Mouse (Mus musculus): ENCODE data around the gene Cntn4. TPM values are rescaled to one million over a fixed set of nuclear protein-coding genes. Genes with fewer than 3 reads are reported as not detected.

Cntn4 gene
- total RNA-seq, 2 experiments from 2014 or later, result 0.07 to 0.15 TPM

DNA sequence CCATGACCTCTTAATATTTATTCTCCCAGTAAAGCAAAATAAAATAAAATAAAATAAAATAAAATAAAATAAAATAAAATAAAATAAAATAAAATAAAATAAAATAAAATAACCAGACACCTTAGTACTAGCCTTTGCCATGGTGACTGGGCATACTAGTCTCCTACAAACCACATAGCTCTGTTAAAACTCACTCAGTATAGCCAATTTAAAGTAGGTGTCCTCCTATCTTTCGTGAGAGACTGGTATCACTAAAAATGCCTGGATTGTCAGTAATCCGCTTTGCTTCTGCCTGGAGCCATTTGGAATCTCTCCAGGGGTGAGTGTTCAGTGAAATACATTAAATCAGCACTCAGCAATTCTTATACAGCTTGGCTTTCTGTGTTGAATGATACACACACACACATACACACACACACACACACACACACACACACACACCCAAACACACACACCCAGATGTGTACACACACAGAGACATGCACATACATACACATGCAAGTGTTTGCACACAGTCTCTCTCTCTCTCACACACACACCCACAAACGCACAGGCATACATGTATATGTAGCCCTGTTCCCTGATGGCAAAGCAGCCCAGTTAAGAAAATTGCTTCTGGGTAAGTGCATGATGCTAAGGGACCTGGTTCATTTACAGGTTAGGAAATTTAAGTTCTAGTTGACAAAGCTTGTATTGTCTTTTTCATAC, 776.8 kb downstream of the Cntn4 start:
- intact Hi-C loops (cut with DNase I), result no loop called here

DNA sequence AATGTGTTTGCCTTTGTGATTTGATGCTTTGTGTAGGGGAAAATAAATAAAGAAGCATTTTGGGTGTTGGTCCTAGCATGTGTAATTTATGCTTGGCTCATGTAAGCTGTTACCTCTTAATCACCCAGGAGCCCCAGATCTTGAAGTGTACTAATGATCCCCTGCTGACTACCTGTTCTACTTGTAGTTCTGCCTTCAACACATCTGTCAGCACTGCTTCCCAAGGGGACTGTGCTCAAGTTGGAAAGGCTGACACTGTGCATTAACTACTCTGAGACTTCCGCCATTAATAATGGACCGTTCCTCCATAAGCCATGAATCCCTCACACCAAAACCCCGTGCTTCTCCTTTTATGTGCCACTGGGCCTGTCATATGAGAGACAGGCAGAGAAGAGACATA, 778.2 kb downstream of the Cntn4 start:
- DNase-seq, result no peak

More for the DNA sequence above, 776.8 kb downstream of the Cntn4 start:
- no peak for DNase-seq

GRCm38 (mm10) chr6:106458166-106458565, 780.7 kb downstream of the Cntn4 start:
- DNase-seq, result no peak

More for the DNA sequence above, 778.2 kb downstream of the Cntn4 start:
- intact Hi-C loops (cut with DNase I), result no loop called here

DNA sequence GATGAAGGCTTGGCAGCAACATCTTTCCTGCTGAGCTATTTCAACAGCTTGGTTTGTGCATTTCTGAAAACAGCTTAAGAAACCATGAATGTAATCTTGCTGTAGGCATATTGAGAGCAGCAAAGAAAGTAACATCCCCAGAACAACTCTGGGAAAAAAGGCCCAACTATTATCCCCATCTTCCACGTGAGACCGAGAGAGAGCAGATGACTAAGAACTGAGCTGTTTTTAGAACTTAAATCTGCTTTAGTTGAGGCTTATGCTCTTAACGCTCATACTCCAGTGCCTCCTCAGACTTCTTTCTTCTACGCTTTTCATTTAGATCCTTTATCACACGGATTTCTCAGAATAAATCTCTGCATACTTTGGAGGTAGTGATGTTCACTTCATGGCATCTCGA, 784.9 kb downstream of the Cntn4 start:
- no peak for DNase-seq
- intact Hi-C loops (cut with DNase I), result no loop called here

More at GRCm38 (mm10) chr6:106458166-106458565, 780.7 kb downstream of the Cntn4 start:
- intact Hi-C loops (cut with DNase I), result no loop called here

- intact Hi-C loops (cut with DNase I), result no loop called here
These were observed 786.4 kb downstream of the Cntn4 start for GRCm38 (mm10) chr6:106463857-106464256.

DNA sequence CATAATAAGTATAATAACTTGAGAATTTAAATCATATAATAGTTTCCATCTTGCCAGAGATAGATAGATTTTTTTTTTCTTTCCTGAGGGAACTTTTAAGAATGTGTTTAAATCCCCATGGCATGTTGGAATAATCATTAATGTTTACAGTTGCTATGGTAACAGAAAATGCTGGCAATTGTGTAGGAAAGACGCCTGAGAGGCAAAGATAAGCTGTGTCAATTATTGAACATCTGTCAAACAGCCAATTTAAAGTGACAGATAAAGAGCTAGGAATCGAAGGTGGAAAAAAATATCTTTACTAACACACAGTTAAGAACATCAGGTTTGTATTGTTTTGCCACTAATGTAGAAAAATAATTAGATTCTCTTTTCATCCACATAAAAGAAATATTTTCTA, 788.3 kb downstream of the Cntn4 start:
- intact Hi-C loops (cut with DNase I), result no loop called here
- DNase-seq, result no peak

More at GRCm38 (mm10) chr6:106463857-106464256, 786.4 kb downstream of the Cntn4 start:
- peak in 1 of 2 experiments; percentile 10 for DNase-seq

DNA sequence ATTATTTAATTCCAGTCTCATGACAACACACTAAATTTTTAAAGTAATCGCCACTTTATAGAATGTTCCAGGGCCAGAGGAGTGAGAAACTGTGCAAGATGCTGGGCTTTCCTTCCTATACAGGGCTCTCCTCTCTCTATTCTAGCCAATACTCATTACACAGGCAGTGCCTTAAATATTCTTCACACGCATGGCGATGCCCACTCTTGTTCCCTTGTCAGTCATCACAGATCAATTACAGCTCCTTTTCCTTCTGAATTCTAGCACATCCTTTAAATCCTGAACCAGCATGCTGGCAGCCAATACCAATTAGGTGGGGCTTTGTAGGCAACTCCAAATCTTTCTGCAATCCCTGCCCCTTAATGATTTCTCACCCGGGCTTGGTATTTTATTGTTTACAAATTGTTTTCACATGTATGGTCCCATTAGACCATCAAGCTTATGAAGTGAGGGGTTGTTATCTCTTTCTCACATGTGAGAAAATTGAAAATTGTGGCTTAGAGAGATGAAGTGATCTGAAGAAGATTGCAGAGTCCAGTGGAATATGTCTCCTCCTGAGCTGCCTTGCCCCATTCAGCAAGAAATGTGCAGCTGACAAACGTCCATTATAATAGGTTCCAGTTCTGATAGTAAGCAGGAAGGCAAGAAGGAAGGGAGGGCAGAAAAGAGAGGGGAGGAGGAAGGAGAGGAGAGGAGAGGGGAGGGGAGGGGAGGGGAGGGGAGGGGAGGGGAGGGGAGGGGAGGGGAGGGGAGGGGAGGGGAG, 789.0 kb downstream of the Cntn4 start:
- intact Hi-C loops (cut with DNase I), result no loop called here
- DNase-seq, result no peak

- intact Hi-C loops (cut with DNase I), result no loop called here
- no peak for DNase-seq
These were observed 794.6 kb downstream of the Cntn4 start for GRCm38 (mm10) chr6:106471840-106472608.

GRCm38 (mm10) chr6:106473871-106474270, 796.4 kb downstream of the Cntn4 start:
- DNase-seq, result no peak
- intact Hi-C loops (cut with DNase I), result no loop called here

DNA sequence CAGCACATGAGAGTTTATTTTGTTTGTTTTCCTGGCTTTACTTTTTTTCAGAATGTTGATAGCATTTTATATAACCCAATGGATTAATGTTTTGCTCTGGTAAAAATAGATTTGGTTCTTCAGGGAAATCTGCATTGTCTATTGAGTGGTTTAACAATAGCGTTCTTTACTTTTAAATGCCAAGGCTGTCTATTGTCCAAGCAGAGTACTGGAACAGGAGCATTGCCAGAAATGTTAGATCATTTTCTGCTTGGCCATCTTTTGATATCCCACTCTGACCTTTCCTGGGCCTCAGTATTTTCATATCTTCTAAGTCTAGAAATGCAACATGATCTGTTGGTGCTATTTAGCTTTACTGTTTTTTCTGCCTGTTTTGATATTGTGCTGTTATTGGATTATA, 804.1 kb downstream of the Cntn4 start:
- no peak for DNase-seq
- intact Hi-C loops (cut with DNase I), result no loop called here

GRCm38 (mm10) chr6:106496303-106496702, 818.8 kb downstream of the Cntn4 start:
- no peak for DNase-seq
- intact Hi-C loops (cut with DNase I), result no loop called here

DNA sequence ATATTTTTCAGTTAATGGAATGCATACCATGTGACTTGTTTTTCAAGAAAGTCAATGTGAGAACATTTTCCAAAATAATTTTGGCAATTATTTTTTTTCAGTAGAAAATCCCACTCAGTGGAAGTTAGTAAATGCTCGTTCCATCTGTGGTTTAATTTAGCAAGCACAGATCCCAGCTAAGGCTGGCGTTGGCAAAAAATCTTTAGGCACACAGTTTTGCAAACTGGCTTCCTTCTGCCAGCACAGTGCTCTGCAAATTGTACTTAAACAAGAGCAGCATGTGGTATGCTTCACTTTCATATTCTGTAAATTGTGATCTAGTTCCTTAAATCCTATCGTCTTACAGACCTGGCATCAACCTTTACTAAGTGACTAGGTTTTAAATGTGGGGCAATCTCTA, 821.7 kb downstream of the Cntn4 start:
- intact Hi-C loops (cut with DNase I), result no loop called here
- no peak for DNase-seq

GRCm38 (mm10) chr6:106503961-106504360, 826.5 kb downstream of the Cntn4 start:
- intact Hi-C loops (cut with DNase I), result no loop called here
- no peak for DNase-seq

GRCm38 (mm10) chr6:106520367-106520766, 842.9 kb downstream of the Cntn4 start:
- intact Hi-C loops (cut with DNase I), result no loop called here
- no peak for DNase-seq

- DNase-seq, result no peak
- intact Hi-C loops (cut with DNase I), result no loop called here
These were observed 866.0 kb downstream of the Cntn4 start for GRCm38 (mm10) chr6:106543500-106543899.

- intact Hi-C loops (cut with DNase I), result no loop called here
- DNase-seq, result no peak
These were observed 884.2 kb downstream of the Cntn4 start for GRCm38 (mm10) chr6:106561649-106562048.

DNA sequence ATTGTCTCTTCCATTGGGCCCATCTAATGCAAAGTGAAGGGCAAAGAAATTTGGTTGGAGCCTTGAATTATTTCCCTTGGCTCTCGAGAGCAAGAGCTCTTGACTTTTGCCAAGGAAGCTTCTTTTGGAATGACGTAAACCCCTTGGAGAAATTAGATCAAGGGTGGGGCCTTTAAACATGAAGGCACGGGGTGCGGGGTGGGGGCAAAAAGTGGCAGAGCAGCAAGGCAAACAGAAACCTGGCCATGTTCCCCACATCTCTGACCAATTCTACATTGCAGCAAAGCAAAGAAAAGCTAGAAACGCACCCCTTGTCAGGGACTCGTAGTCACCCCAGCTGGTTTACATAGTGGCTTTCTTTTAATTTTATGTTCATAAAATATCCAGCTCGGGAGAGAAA, 887.9 kb downstream of the Cntn4 start:
- peak; percentile 2 to 4 for DNase-seq
- intact Hi-C loops (cut with DNase I), result no loop called here

DNA sequence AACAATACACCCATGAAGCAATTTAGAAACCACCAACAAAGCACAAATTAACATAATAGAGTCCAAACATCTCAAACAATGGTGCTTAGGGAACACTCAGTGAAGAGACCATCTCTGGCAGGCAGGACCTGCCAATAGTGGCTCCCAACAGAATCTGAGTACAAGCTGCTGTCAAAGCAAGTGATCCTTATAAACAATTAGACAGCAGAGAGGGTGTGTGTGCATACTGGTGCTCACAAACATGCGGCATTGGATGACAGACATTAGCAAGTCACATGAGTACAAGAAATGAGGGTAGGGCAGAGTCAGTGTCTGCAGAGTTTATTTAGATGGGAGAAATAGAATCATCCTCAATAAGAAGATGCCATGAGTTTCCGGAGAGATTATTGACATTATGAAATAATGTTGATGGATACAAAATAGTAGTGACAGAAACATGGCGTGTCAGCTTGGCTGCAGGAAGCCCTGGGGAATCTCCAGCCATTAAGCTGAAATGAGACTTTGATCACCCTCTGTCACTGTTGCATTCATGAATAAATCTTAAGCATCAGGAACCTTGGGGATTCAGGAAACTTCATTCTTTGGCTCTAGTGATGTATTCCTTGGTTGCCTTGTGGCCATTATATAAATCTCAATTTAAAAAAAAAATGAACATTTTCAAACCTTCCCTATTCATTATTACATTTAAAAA, 888.5 kb downstream of the Cntn4 start:
- no peak for DNase-seq
- intact Hi-C loops (cut with DNase I), result no loop called here

- intact Hi-C loops (cut with DNase I), result no loop called here
- no peak for DNase-seq
These were observed 889.6 kb downstream of the Cntn4 start for GRCm38 (mm10) chr6:106566929-106567621.

DNA sequence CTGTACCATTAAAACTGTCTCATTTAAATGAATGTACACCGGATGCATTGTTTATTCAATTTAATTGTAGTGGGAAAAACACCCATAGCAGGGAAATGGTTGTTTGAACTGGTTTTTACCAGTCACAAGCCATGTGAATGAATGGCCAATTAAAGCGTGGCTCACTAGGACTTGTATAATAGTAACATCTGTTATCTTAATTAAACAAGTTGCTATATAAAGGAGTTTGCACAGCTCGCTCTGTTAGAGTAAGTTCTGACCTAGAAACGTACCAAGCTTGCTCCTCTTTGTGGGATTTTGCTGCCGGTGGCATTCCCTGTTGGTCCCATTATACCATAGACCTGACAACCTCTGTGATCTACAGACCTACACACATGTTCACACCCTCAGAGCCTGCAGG, 902.7 kb downstream of the Cntn4 start:
- DNase-seq, result no peak
- intact Hi-C loops (cut with DNase I), result no loop called here

Data from heart, postnatal 10 days (tissue).